Mouse (Mus musculus) midbrain, embryonic 14.5 days (tissue): ENCODE data around the gene Tvp23a. TPM values are rescaled to one million over a fixed set of nuclear protein-coding genes. Genes with fewer than 3 reads are reported as not detected.

ENCODE experiments used
- ATAC-seq: fragments of 200-750 bp; cut with Nextera tagmentation; 2 replicates; pipeline ENCODE4 v1.8.0; 2017; ENCODE audit warnings: moderate number of reproducible peaks, moderate library complexity; ENCODE audit not compliant: low FRiP score, low TSS enrichment
- DNase-seq: peaks from one replicate; pipeline ENCODE4 v3.0.0-alpha.2; 2015
- H3K27ac ChIP-seq: fragments of 300-500 bp; sonication (generic); replicated peaks from 2 replicates; pipeline ENCODE4 v1.5.1; 2014; ENCODE audit warnings: mild to moderate bottlenecking, low read depth, low read length, moderate library complexity
- H3K27me3 ChIP-seq: fragments of 300-500 bp; sonication (generic); 2 replicates; pipeline ENCODE4 v1.6.1; 2014; ENCODE audit warnings: low read length, control low read depth, mixed read lengths; ENCODE audit not compliant: control insufficient read depth, insufficient read depth
- H3K36me3 ChIP-seq: fragments of 300-500 bp; sonication (generic); 2 replicates; pipeline ENCODE4 v1.6.1; 2014; ENCODE audit warnings: low read length, control low read depth; ENCODE audit not compliant: control insufficient read depth, insufficient read depth
- H3K4me1 ChIP-seq: fragments of 300-500 bp; sonication (generic); 2 replicates; pipeline ENCODE4 v1.6.1; 2014; ENCODE audit warnings: mild to moderate bottlenecking, antibody characterized with exemption, low read length, control low read depth; ENCODE audit not compliant: control insufficient read depth, insufficient read depth
- H3K4me2 ChIP-seq: fragments of 300-500 bp; sonication (generic); 2 replicates; pipeline ENCODE4 v1.6.1; 2014; ENCODE audit warnings: mild to moderate bottlenecking, low read length, moderate library complexity
- H3K4me3 ChIP-seq: fragments of 300-500 bp; sonication (generic); replicated peaks from 2 replicates; pipeline ENCODE4 v1.5.1; 2014; ENCODE audit warnings: low read depth, low read length
- H3K9ac ChIP-seq: fragments of 300-500 bp; sonication (generic); replicated peaks from 2 replicates; pipeline ENCODE4 v1.6.1; 2014; ENCODE audit warnings: mild to moderate bottlenecking, low read length, moderate library complexity
- H3K9me3 ChIP-seq: fragments of 300-500 bp; sonication (generic); 2 replicates; pipeline ENCODE4 v1.6.1; 2016; ENCODE audit warnings: low read length, control low read depth, mixed read lengths; ENCODE audit not compliant: control insufficient read depth
- WGBS: fragments of 180-500 bp; shearing (Covaris S2); extraction: QIAGEN DNeasy Blood & Tissue Kit; methylation state at CpG from one replicate; pipeline ENCODE4 v1.1.7; 2014; 5-methylcytosine and 5-hydroxymethylcytosine counted together
- polyA plus RNA-seq: library from polyadenylated mRNA; unstranded; fragments of >200 nt; fragmentation: Nextera tagmentation; extraction: Ambion mirVana; gene quantifications from 2 replicates; pipeline ENCODE4 v1.2.1, GENCODE M21; 2014

Tvp23a gene
- polyA plus RNA-seq, 1 experiment from 2014 or later: 45.2 TPM

- no peak for DNase-seq
- Histone ChIP-seq H3K9ac (no peak overlapping the region), H3K27ac (no peak overlapping the region), H3K4me3 (no peak overlapping the region), H3K4me2 (no peak overlapping the region), H3K4me1 (no peaks in the 10 kb centered on the region), H3K9me3 (no peaks in the 10 kb centered on the region), H3K27me3 (no peaks in the 10 kb centered on the region), H3K36me3 (no peaks in the 10 kb centered on the region)
- no peak for ATAC-seq
- 89% methylated on average over 8 of the region's 8 CpGs for WGBS
Measured at GRCm38 (mm10) chr16:10487895-10488493, 40.8 kb upstream of the Tvp23a start.

- WGBS: 77% methylated on average over 3 of the region's 3 CpGs
- DNase-seq (no peak), ATAC-seq (no peak)
- Histone ChIP-seq H3K4me3 (no peak overlapping the region), H3K9me3 (no peaks in the 10 kb centered on the region), H3K9ac (no peak overlapping the region), H3K27me3 (no peaks in the 10 kb centered on the region), H3K27ac (no peak overlapping the region), H3K4me2 (no peak overlapping the region), H3K4me1 (no peaks in the 10 kb centered on the region), H3K36me3 (no peaks in the 10 kb centered on the region)
Measured at GRCm38 (mm10) chr16:10486993-10487392, 39.8 kb upstream of the Tvp23a start.

- no peak overlapping the region for H3K27ac ChIP-seq
- WGBS: 63% methylated on average over 4 of the region's 4 CpGs
- no peak overlapping the region for H3K4me2 ChIP-seq
- no peaks in the 10 kb centered on the region for H3K9me3 ChIP-seq
- DNase-seq (no peak), ATAC-seq (no peak)
- no peaks in the 10 kb centered on the region for H3K4me1 ChIP-seq
- H3K36me3 ChIP-seq: no peaks in the 10 kb centered on the region
- H3K27me3 ChIP-seq: no peaks in the 10 kb centered on the region
- no peak overlapping the region for H3K9ac ChIP-seq
- H3K4me3 ChIP-seq: no peak overlapping the region
Measured at GRCm38 (mm10) chr16:10482343-10482742, 35.2 kb upstream of the Tvp23a start.

- Histone ChIP-seq H3K27ac (no peak within 1 kb of the TSS), H3K4me3 (no peak within 1 kb of the TSS), H3K36me3 (no peaks in the 10 kb centered on the region), H3K27me3 (no peaks in the 10 kb centered on the region), H3K9me3 (no peaks in the 10 kb centered on the region), H3K9ac (no peak within 1 kb of the TSS), H3K4me1 (no peaks in the 10 kb centered on the region), H3K4me2 (no peak within 1 kb of the TSS)
- ATAC-seq (no peak), DNase-seq (no peak)
- 80% methylated on average over 5 of the region's 5 CpGs for WGBS
Measured at GRCm38 (mm10) chr16:10479857-10480256, 32.7 kb upstream of the Tvp23a start, which contains the start of gene Ciita. Gene Ciita (plus strand): TSS chr16:10480059.

- Histone ChIP-seq H3K36me3 (no peaks in the 10 kb centered on the region), H3K9ac (no peak overlapping the region), H3K27me3 (no peaks in the 10 kb centered on the region), H3K9me3 (no peaks in the 10 kb centered on the region), H3K4me3 (no peak overlapping the region), H3K27ac (no peak overlapping the region), H3K4me1 (no peaks in the 10 kb centered on the region), H3K4me2 (no peak overlapping the region)
- ATAC-seq (no peak), DNase-seq (no peak)
- WGBS: 76% methylated on average over 2 of the region's 2 CpGs
Measured at GRCm38 (mm10) chr16:10475919-10476318, 28.8 kb upstream of the Tvp23a start.

GRCm38 (mm10) chr16:10474956-10475355 is 27.8 kb upstream of the Tvp23a start:
- Histone ChIP-seq H3K4me3 (no peak overlapping the region), H3K27ac (no peak overlapping the region), H3K4me2 (no peak overlapping the region), H3K4me1 (no peaks in the 10 kb centered on the region), H3K36me3 (no peaks in the 10 kb centered on the region), H3K9ac (no peak overlapping the region), H3K9me3 (no peaks in the 10 kb centered on the region), H3K27me3 (no peaks in the 10 kb centered on the region)
- ATAC-seq: no peak
- 76% methylated on average over 3 of the region's 3 CpGs for WGBS
- DNase-seq: no peak

- DNase-seq: no peak
- ATAC-seq: no peak
- Histone ChIP-seq H3K4me1 (no peaks in the 10 kb centered on the region), H3K9ac (no peak overlapping the region), H3K4me2 (no peak overlapping the region), H3K4me3 (no peak overlapping the region), H3K36me3 (no peaks in the 10 kb centered on the region), H3K9me3 (no peaks in the 10 kb centered on the region), H3K27ac (no peak overlapping the region), H3K27me3 (no peaks in the 10 kb centered on the region)
- WGBS: 92% methylated on average over 3 of the region's 3 CpGs
Measured at GRCm38 (mm10) chr16:10471950-10472349, 24.8 kb upstream of the Tvp23a start.

- WGBS: 84% methylated on average over 1 of the region's 1 CpGs
- no peak overlapping the region for H3K27ac ChIP-seq
- ATAC-seq: no peak
- H3K27me3 ChIP-seq: no peaks in the 10 kb centered on the region
- no peak overlapping the region for H3K4me3 ChIP-seq
- H3K4me1 ChIP-seq: no peaks in the 10 kb centered on the region
- H3K4me2 ChIP-seq: no peak overlapping the region
- DNase-seq: no peak
- no peak overlapping the region for H3K9ac ChIP-seq
- no peaks in the 10 kb centered on the region for H3K9me3 ChIP-seq
- H3K36me3 ChIP-seq: no peaks in the 10 kb centered on the region
Measured at GRCm38 (mm10) chr16:10468201-10468600, 21.0 kb upstream of the Tvp23a start.

- H3K4me1 ChIP-seq: no peaks in the 10 kb centered on the region
- ATAC-seq: no peak
- H3K27ac ChIP-seq: no peak overlapping the region
- H3K4me3 ChIP-seq: no peak overlapping the region
- 43% methylated on average over 11 of the region's 11 CpGs for WGBS
- no peak overlapping the region for H3K9ac ChIP-seq
- no peak for DNase-seq
- no peaks in the 10 kb centered on the region for H3K36me3 ChIP-seq
- H3K27me3 ChIP-seq: no peaks in the 10 kb centered on the region
- no peak overlapping the region for H3K4me2 ChIP-seq
- no peaks in the 10 kb centered on the region for H3K9me3 ChIP-seq
Measured at GRCm38 (mm10) chr16:10467391-10468107, 20.4 kb upstream of the Tvp23a start.
